Mouse (Mus musculus) left cerebral cortex, adult 9 months (tissue): ENCODE results near the gene 4931409K22Rik.
A peak's percentile ranks its signal among the peaks of the same experiment; 100 is the strongest.

Source experiments
- DNase-seq, 2 experiments: peaks; one replicate each; pipeline ENCODE4 v3.0.0; 2022; ENCODE audit warnings: low spot score in 2 of 2

Gene 4931409K22Rik

GRCm38 (mm10) chr5:24556709-24557108 lies at the start of gene 4931409K22Rik:
Gene 4931409K22Rik (minus strand): TSS chr5:24556809.
- DNase-seq: no peak

- no peak for DNase-seq
Observed at GRCm38 (mm10) chr5:24605980-24606665, 49.5 kb upstream of the 4931409K22Rik start.

- no peak for DNase-seq
Observed at GRCm38 (mm10) chr5:24605321-24605979, 48.8 kb upstream of the 4931409K22Rik start.

- peak in 1 of 2 experiments; percentile 73 for DNase-seq
Observed at GRCm38 (mm10) chr5:24604656-24605100, 48.1 kb upstream of the 4931409K22Rik start.

GRCm38 (mm10) chr5:24604080-24604655 lies 47.6 kb upstream of the 4931409K22Rik start:
- no peak for DNase-seq

- no peak for DNase-seq
Observed at GRCm38 (mm10) chr5:24603431-24604010, 46.9 kb upstream of the 4931409K22Rik start.

GRCm38 (mm10) chr5:24602751-24603343 lies 46.2 kb upstream of the 4931409K22Rik start:
- peak in 1 of 2 experiments; percentile 65 for DNase-seq

GRCm38 (mm10) chr5:24601911-24602750 lies 45.5 kb upstream of the 4931409K22Rik start:
- DNase-seq: peak in 1 of 2 experiments; percentile 40

- DNase-seq: no peak
Observed at GRCm38 (mm10) chr5:24601071-24601835, 44.6 kb upstream of the 4931409K22Rik start.

- DNase-seq: no peak
Observed at GRCm38 (mm10) chr5:24600236-24600635, 43.6 kb upstream of the 4931409K22Rik start.

GRCm38 (mm10) chr5:24599137-24599536 lies 42.5 kb upstream of the 4931409K22Rik start:
- no peak for DNase-seq

GRCm38 (mm10) chr5:24598570-24599006 lies 42.0 kb upstream of the 4931409K22Rik start:
- no peak for DNase-seq

- DNase-seq: peak in 1 of 2 experiments; percentile 33
Observed at GRCm38 (mm10) chr5:24597901-24598569, 41.4 kb upstream of the 4931409K22Rik start.

GRCm38 (mm10) chr5:24597221-24597728 lies 40.7 kb upstream of the 4931409K22Rik start:
- peak in 1 of 2 experiments; percentile 88 for DNase-seq

- DNase-seq: peak; percentile 76 to 78
Observed at GRCm38 (mm10) chr5:24596519-24597171, 40.0 kb upstream of the 4931409K22Rik start.

GRCm38 (mm10) chr5:24595786-24596380 lies 39.3 kb upstream of the 4931409K22Rik start:
- DNase-seq: peak in 1 of 2 experiments; percentile 29

- no peak for DNase-seq
Observed at GRCm38 (mm10) chr5:24595261-24595660, 38.7 kb upstream of the 4931409K22Rik start.

GRCm38 (mm10) chr5:24594346-24594745 lies 37.7 kb upstream of the 4931409K22Rik start:
- DNase-seq: no peak
